Mouse (Mus musculus): ENCODE data around the gene Olfr309. TPM values are rescaled to one million over a fixed set of nuclear protein-coding genes. Genes with fewer than 3 reads are reported as not detected.
"Not testable (repeated sequence)": the region's sequence is repeated elsewhere in the genome, so short reads cannot be mapped to it uniquely, and the experiment has no call there.

The Olfr309 gene
- not detected for total RNA-seq (2021)
- long read RNA-seq, experiment 1, result 0 reads
- long read RNA-seq, experiment 2, result 0 reads

DNA sequence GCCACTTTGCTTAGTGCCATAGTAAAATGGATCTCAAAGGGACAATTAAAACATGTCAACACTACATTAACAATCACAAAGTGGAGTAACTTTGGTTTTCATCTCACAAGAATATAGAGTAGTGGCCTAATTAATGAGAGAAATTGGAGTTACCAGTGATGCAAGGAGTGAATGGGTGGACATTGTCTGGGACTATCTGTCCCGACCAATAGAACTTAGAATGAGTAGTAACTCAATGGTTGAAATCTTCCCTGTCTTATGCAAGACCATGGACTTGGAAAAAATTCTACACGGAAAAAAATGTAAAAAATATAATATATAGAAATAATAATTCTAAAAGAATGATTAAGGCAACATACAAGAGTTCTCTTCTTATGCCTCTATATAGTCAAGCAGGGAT, at the start of gene Olfr309:
Gene Olfr309 (minus strand): TSS at position 101 of the 400 bp plus-strand sequence.
- DNase-seq, result no peak

DNA sequence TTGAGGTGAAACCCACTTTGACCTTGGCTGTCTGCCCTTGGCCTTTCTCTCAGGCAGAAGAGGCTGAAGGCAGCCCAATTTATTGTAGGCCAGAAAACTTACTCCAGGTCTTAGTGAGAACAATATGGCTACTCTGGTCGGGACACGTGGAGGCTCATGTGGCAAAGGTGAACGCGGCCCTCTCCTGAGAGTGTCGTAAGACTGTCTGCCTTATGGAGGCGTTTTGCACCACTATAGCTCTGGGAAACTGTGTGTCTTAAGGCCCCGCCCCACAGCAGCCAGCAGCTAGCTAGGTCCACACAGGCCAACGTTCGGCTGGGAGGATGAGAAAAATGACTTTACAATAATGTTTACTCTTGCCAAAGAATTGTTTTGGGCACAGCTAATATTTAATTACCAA, 32.8 kb upstream of the Olfr309 start:
- DNase-seq, result not testable (repeated sequence)

- no peak for DNase-seq
Observed at GRCm38 (mm10) chr7:86344253-86344652, 30.7 kb upstream of the Olfr309 start.

GRCm38 (mm10) chr7:86342881-86343565, 29.5 kb upstream of the Olfr309 start:
- DNase-seq, result no peak

DNA sequence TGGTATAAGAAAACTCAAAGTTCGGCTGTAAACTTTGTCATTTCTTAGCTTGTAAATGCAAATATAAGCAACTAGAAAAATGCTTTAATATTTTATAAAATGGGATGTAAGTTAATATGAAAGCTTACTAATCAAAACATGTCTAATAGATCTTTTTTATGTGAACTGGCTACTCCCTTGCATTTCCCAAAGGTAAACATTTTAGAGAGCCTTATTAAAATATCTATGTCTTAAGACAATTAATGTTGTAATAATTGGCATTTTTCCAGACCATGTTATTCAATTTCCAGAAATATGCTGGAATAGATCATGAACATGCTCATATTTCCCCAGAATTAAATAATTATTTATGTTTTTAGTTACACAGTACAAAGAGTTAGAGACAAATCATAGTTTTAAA, 24.0 kb upstream of the Olfr309 start, which contains the start of gene Olfr307:
Gene Olfr307 (minus strand): TSS at position 101 of the 400 bp plus-strand sequence.
- no peak for DNase-seq

GRCm38 (mm10) chr7:86325530-86325929, 12.0 kb upstream of the Olfr309 start, which contains the start of gene Olfr308:
Gene Olfr308, minus strand, starts transcription at chr7:86325630.
- no peak for DNase-seq

- no peak for DNase-seq
Observed at GRCm38 (mm10) chr7:86321323-86321722, 7.8 kb upstream of the Olfr309 start.

GRCm38 (mm10) chr7:86277072-86277471, 36.4 kb downstream of the Olfr309 start, which contains the start of gene Olfr310:
Gene Olfr310, minus strand, starts transcription at chr7:86277172.
- no peak for DNase-seq

Small RNA genes within 50 kb of the gene (microRNA-seq; reads per million reads assigned to microRNA genes)
- 0 reads per million in 2 experiments for gene Gm23192

Other genes with a start within 250 kb of the Olfr309 start
- gene Vmn2r75, start 141.9 kb downstream of the Olfr309 start, total RNA-seq (2021), result not detected
- not detected for gene Vmn2r76, start 67.4 kb downstream of the Olfr309 start, total RNA-seq (2021)
- not detected for gene Olfr310, start 36.5 kb downstream of the Olfr309 start, total RNA-seq (2021)
- gene Olfr308, start 11.9 kb upstream of the Olfr309 start, total RNA-seq (2021), result not detected
- not detected for gene Olfr307, start 23.9 kb upstream of the Olfr309 start, total RNA-seq (2021)
- gene Olfr305, start 53.2 kb upstream of the Olfr309 start, total RNA-seq (2021), result not detected
- not detected for gene Olfr304, start 73.0 kb upstream of the Olfr309 start, total RNA-seq (2021)
- not detected for gene Olfr303, start 84.1 kb upstream of the Olfr309 start, total RNA-seq (2021)
- gene Olfr301, start 90.1 kb upstream of the Olfr309 start, total RNA-seq (2021), result not detected
- not detected for gene Olfr299, start 146.2 kb upstream of the Olfr309 start, total RNA-seq (2021)
- gene Olfr298, start 178.8 kb upstream of the Olfr309 start, total RNA-seq (2021), result not detected
- gene Olfr297, start 206.3 kb upstream of the Olfr309 start, total RNA-seq (2021), result not detected